Mouse (Mus musculus): ENCODE results near the gene Nubp1. TPM values are rescaled to one million over a fixed set of nuclear protein-coding genes. Genes with fewer than 3 reads are reported as not detected.

The Nubp1 gene
- total RNA-seq, 2 experiments from 2014 or later, result 14.0 to 16.8 TPM

- no peak for DNase-seq (ENCODE audit: extremely low spot score in 1 of 2, low spot score in 2 of 2)
- intact Hi-C loops (cut with DNase I), result loop anchor here (5.0 to 10.0 kb wide), 4 partner anchors 116 to 1514 kb away; no protein-coding TSS in a partner anchor
These were observed 13.0 kb upstream of the Nubp1 start for GRCm38 (mm10) chr16:10398755-10399154.

DNA sequence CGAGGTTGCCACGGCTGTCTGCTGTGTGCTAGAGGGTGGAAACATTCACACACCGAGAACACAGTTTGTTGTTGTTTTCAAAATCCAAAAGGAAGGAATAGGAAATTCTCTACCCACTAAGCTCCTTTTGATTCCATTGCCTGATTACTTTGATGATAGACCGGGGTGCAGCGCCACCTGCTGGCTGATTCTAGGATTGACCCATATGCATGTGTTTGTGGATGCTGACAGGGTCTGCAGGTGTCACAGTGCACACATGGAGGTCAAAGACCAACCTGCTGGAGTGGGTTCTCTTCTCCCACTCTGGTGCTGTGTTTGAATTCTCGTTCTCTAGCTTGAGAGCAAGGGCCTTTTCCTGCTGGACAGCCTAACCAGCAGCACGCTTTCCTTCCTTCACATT lies 12.6 kb upstream of the Nubp1 start:
- intact Hi-C loops (cut with DNase I), result loop anchor here (5.0 to 10.0 kb wide), 4 partner anchors 117 to 1514 kb away; no protein-coding TSS in a partner anchor
- DNase-seq (ENCODE audit: extremely low spot score in 1 of 2, low spot score in 2 of 2), result peak; percentile 76 to 80

DNA sequence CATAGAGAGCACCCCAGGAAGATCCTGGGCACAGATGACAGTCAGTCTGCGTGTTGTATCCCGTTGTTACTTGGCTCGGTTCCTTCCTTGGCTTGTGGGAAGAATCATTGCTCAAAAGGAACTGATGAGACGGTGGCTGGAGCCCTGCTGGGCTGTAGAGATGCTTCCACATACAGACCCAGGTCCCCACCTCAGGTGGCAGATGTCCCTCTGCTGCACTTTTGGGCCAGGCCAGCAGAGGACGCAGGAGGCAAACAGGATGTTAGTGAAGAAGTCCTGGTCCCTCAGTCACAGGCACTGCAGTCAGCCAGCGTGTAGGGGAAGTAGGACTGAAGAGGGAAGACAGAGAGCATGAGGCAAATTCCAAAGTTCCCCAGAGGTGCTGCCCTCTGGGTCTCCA lies 4.2 kb downstream of the Nubp1 start:
- intact Hi-C loops (cut with DNase I), result loop anchor here (2.0 kb wide), 1 partner anchor 105 kb away; no protein-coding TSS in a partner anchor
- DNase-seq (ENCODE audit: extremely low spot score in 1 of 2, low spot score in 2 of 2), result peak in 1 of 2 experiments; percentile 61

- DNase-seq (ENCODE audit: extremely low spot score in 1 of 2, low spot score in 2 of 2), result no peak
- intact Hi-C loops (cut with DNase I), result loop anchor here (2.0 kb wide), 1 partner anchor 104 kb away; no protein-coding TSS in a partner anchor
These were observed 5.1 kb downstream of the Nubp1 start for GRCm38 (mm10) chr16:10416866-10417265.

- intact Hi-C loops (cut with DNase I), result loop anchor here (2.0 kb wide), 1 partner anchor 103 kb away; no protein-coding TSS in a partner anchor
- DNase-seq (ENCODE audit: extremely low spot score in 1 of 2, low spot score in 2 of 2), result no peak
These were observed 6.0 kb downstream of the Nubp1 start for GRCm38 (mm10) chr16:10417723-10418259.

DNA sequence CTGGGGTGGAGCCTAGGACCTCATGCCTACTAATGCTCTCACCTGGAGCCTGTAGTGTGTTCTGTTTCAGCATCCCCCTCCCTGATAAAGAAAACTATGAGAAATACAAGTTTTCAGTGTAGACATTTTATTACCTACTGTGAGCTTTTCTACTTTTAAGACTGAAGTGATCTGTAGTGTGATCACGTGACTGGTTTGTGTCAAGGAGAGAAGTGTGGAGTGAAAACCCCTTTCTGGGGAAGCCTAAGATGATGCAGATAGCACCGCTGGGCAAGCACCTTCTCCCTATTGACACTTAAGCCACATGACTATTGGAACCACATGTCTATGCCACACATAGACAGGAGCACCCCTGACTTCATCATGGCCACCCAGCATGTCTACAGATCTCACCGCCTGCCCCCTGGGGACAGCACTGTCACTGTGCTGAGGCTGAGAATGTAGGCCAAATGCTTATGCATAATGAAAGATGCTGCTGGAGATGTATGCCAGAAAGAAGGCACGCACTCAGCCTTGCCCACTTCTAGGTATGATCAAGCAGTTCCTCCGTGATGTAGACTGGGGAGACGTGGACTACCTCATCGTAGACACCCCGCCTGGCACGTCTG lies 8.8 kb downstream of the Nubp1 start:
- intact Hi-C loops (cut with DNase I), result no loop called here
- DNase-seq (ENCODE audit: extremely low spot score in 1 of 2, low spot score in 2 of 2), result no peak

GRCm38 (mm10) chr16:10431911-10432310 lies 20.2 kb downstream of the Nubp1 start:
- DNase-seq (ENCODE audit: extremely low spot score in 1 of 2, low spot score in 2 of 2), result no peak
- intact Hi-C loops (cut with DNase I), result no loop called here

GRCm38 (mm10) chr16:10432387-10432786 lies 20.6 kb downstream of the Nubp1 start:
- intact Hi-C loops (cut with DNase I), result no loop called here
- no peak for DNase-seq (ENCODE audit: extremely low spot score in 1 of 2, low spot score in 2 of 2)

- no peak for DNase-seq (ENCODE audit: extremely low spot score in 1 of 2, low spot score in 2 of 2)
- intact Hi-C loops (cut with DNase I), result no loop called here
These were observed 21.6 kb downstream of the Nubp1 start for GRCm38 (mm10) chr16:10433344-10433743.

- intact Hi-C loops (cut with DNase I), result no loop called here
- no peak for DNase-seq (ENCODE audit: extremely low spot score in 1 of 2, low spot score in 2 of 2)
These were observed 24.4 kb downstream of the Nubp1 start for GRCm38 (mm10) chr16:10436166-10436565.

DNA sequence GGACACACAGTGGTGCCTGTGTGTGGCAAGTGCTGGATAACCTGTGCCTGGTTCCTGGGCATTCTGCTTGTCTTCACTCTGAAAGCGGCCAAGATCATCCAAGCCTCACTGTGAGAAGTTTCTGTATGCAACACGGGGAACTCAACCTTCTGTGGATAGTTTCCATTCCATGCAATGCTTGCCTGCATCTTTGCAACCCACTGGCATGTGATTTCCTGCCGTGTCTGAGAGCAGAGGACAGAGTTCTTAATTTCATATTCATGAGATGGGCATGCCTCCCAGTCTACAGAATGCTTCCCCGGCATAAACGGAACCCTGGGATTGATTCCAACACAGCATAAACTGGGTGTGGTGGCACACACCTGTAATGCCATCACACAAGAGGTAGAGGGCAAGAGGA lies 26.3 kb downstream of the Nubp1 start:
- intact Hi-C loops (cut with DNase I), result no loop called here
- no peak for DNase-seq (ENCODE audit: extremely low spot score in 1 of 2, low spot score in 2 of 2)

GRCm38 (mm10) chr16:10441328-10441727 lies 29.6 kb downstream of the Nubp1 start:
- no peak for DNase-seq (ENCODE audit: extremely low spot score in 1 of 2, low spot score in 2 of 2)
- intact Hi-C loops (cut with DNase I), result no loop called here

- intact Hi-C loops (cut with DNase I), result no loop called here
- no peak for DNase-seq (ENCODE audit: extremely low spot score in 1 of 2, low spot score in 2 of 2)
These were observed 30.0 kb downstream of the Nubp1 start for GRCm38 (mm10) chr16:10441761-10442160.

- no peak for DNase-seq (ENCODE audit: extremely low spot score in 1 of 2, low spot score in 2 of 2)
These were observed 32.0 kb downstream of the Nubp1 start for GRCm38 (mm10) chr16:10443723-10444122.

DNA sequence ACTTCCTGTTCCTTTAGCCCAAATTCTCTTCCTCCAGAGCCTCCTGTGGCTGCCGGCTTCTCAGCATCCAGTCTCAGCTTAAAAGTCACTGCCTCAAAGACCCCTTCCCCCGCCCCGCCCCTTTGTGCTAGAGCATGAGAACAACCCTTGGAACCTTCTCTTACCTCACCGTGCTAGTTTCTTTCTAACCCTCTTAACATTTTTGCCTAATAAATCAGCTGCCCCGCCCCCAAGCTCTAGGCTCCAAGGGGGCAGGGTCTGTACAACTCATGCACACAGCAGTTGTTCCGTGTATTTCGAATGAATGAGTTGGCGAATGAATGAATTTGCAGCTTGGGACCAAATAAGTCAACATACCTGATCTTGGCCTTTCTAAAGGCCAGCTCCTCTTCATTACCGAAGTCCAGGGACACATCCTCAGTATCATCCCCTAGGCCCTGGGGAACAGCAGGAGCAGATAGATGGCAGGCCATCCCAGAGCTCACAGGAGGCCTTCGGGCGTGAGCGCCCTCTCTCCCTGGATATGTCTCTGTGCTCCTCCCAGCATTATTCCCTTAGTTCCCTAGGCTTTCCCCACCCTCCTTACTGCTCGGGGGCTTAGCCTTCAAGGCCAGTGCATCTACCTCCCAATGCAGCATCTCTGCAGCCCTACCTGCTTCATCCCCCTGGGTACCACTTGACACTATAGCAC lies 35.0 kb downstream of the Nubp1 start:
- intact Hi-C loops (cut with DNase I), result no loop called here
- no peak for DNase-seq (ENCODE audit: extremely low spot score in 1 of 2, low spot score in 2 of 2)

More at GRCm38 (mm10) chr16:10443723-10444122, 32.0 kb downstream of the Nubp1 start:
- intact Hi-C loops (cut with DNase I), result no loop called here

- DNase-seq (ENCODE audit: extremely low spot score in 1 of 2, low spot score in 2 of 2), result peak; percentile 84 to 88
- intact Hi-C loops (cut with DNase I), result no loop called here
These were observed 35.5 kb downstream of the Nubp1 start, which contains the start of gene Tvp23a for GRCm38 (mm10) chr16:10447264-10447594. Gene Tvp23a (minus strand): TSS chr16:10447362.

DNA sequence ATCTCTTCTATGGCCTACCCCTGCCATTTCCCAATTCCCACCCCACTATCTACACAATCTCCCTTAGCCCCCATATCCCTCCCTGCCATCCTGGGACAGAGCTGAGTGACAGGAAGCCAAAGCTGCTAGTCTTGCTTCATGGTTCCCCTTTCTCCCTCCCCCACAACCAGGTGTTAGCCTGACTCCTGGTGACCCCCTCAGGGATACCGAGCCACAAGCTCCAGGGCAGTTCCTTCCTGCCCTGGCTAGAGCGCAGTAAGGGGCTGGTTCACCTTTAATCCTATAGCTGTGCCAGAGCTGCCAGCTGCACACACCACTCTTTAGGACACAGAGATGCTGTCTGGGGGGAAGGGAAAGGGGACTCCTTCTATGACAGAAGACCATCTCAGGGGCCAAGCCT lies 36.0 kb downstream of the Nubp1 start:
- no peak for DNase-seq (ENCODE audit: extremely low spot score in 1 of 2, low spot score in 2 of 2)
- intact Hi-C loops (cut with DNase I), result no loop called here

- DNase-seq (ENCODE audit: extremely low spot score in 1 of 2, low spot score in 2 of 2), result no peak
- intact Hi-C loops (cut with DNase I), result no loop called here
These were observed 37.2 kb downstream of the Nubp1 start for GRCm38 (mm10) chr16:10448931-10449330.

GRCm38 (mm10) chr16:10451906-10452305 lies 40.2 kb downstream of the Nubp1 start:
- DNase-seq (ENCODE audit: extremely low spot score in 1 of 2, low spot score in 2 of 2), result no peak
- intact Hi-C loops (cut with DNase I), result no loop called here

DNA sequence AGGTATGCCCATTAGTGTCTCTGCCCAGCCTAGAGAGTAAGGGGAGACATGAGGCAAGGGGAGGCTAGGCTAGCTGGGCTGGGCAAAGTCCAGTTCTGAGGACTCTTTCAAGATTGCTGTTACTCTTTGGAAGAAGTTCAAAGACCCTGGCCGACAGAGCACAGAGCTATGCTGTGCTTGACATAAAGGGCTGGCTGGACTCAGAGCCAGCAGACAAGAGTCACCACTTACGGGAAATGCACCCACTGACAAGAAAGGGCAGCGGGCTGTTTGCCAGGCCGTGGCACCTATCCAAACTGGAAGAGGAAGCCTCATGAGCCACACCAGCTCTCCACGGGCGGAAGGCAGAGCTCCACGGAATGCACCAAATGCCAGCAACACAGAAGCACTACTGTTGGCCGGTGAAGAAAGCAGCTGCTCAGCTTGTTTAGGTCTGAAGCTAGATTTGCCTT lies 40.7 kb downstream of the Nubp1 start:
- peak; percentile 89 to 94 for DNase-seq (ENCODE audit: extremely low spot score in 1 of 2, low spot score in 2 of 2)
- intact Hi-C loops (cut with DNase I), result no loop called here
